Mouse (Mus musculus) layer of hippocampus, postnatal 36 days (tissue): ENCODE measurements around the gene Vsnl1. TPM values are rescaled to one million over a fixed set of nuclear protein-coding genes. Genes with fewer than 3 reads are reported as not detected.

Experiments
- DNase-seq, 2 experiments: peaks; one replicate each; pipeline ENCODE4 v3.0.0; 2022
- total RNA-seq, 2 experiments: library from RNA; stranded (reverse); gene quantifications; 2 replicates each; pipeline ENCODE4 v1.2.3; 2021

Gene Vsnl1
- total RNA-seq = 100 to 1,000 TPM; 382 to 418 TPM

DNA sequence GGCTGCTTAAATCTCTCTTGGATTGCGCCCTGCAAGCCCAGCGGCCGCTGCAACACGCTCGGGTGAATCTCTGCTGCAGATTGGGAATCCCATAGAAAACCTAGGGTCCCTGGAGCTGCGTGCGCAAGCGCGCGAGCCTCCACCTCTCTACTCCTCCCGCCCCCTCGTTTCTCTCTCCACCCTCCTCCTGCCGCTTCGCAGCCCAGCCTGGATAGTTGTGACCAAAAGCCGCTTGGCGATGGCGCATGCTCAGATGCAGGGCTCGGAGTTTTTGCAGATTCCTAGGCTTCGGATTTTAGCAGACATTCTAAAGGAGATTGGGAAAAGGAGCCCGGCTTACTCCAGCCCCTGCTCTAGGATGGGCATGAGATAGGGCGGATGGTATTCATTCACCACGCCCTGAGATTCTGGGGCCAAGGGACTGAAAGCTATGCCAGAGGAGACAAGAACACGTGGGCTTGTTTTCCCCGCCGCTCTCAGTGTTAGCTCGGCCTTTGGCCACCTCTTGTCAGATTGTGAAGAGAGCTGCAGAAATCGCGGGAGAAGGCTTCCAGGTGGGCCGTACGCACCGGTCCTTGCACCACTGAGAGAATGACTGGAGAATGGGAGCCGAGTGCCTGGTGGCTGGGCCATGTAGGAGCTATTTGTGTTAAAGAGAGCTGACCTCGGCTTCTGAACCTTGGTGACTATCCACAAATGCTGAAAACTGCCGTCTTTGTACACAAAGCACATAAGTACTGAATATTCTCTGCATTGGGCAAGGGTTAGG lies at the start of gene Vsnl1:
TSS of gene Vsnl1 (minus strand) at position 117 of the 769 bp plus-strand sequence.
- peak; percentile 87 to 90 for DNase-seq

DNA sequence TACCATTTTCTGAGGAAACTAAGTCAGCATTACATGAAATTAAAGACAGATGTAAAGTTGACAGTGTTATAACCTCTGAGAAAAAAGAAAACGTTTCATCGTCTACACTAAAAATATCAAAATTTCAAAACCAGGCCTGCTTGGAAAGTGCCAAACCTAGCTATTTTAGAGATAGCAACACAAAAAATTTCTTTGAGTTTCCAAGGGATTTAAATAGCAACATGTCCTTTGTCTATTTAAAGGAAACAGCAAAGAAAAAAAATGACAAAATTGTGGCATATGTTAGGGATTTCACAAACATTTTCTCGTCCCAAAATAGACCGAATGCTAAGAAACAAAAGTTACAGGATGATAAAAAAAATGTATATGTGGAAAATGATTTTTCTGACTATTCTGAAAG lies 20.2 kb upstream of the Vsnl1 start:
- no peak for DNase-seq

DNA sequence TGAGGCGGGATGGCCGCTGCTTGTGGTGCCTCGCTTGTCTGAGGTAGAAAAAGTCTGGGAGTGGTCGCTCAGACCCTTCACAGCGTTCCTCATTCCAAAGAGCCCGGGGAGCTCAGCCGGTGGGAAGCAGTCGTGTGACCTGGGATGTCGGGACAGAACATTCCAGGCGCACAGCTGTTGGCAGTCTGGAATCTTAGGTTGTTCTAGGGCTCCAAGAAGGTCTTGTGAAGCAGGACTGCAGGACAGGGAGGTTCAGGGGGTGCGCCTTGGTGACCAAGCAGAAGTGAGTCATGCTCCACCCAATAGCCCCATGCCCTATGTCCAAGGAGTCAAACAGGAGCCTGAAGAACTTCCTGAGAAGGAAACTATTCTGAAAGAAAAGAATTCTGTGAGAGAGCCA lies 19.8 kb upstream of the Vsnl1 start:
- no peak for DNase-seq

DNA sequence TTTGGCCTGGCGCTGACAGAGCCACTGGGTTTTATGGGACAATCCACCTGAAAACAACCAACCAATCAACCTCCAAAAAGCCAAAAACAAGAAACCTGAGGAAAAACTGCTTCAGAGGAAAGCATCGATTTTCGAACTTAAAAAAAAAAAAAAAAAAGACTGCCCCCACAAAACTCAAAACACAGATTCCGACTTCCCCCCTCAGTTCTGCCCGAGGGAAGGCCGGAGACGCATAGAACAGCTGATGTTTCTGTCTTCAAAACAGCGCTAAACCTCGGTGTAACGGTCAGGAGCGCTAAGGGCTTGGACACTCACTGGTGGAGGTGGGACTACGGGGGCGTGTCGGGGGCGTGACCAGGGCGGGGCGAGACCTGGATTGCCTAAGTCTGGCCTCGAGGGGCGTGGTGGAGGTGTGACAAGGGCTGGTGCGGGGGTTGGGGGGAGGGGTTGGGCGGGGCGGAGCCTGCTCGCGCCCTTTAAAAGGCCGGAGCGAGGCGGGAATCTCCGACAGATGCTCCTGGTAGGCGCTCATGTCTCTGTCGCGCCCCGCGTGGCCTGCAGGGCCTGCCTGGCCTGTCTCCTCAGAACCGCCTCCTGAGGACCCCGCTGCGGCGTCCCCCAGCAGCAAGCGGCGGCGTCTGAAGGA lies 19.3 kb upstream of the Vsnl1 start, which contains the start of gene Rad51ap2:
TSS of gene Rad51ap2 (plus strand) at position 531 of the 646 bp plus-strand sequence.
- peak; percentile 82 to 83 for DNase-seq

DNA sequence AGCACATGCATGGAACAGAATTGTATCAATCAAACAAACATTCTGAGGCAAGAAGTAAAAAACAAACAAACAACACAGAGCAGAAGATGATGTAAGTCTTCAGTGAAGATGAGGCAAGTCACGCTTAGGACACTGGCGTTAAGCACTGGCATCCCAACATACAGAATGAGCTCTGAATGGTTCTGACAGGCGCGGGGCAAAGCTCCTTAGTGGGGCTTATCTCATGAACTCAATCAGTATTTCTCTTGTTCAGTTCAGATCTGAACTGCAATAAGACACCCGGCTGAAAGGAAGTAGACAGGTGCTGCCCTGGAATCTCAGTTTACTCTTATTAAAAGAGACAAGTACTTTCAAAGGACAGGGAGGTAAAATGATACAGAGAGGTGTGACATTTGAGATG lies 17.7 kb upstream of the Vsnl1 start:
- no peak for DNase-seq

DNA sequence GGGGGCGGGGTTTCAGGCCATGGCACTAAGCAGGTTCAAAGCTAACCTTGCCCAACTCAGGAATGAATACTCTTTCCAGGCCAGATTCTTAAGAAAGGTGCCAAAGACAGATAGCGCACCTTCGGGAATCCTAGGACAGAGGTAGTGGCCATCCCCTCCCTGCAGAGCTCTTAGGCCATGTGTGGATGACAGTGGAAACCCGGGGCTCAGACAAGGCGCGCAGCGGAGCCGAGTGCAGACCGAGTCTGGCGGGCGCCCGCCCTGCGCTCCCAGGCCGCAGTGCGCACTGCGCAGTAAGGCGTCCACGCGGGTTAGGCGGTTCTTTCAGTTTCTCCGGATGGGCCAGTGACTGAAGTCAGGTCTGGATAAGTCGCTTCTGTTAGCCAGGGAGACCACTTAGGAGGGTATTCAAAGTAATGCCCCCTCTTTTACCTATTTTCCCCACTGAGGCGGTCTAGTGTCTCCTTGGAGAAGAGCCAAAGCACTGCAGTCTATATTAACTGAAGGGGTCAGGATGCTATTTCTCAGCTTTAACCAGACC lies 1.6 kb upstream of the Vsnl1 start:
- DNase-seq = no peak

DNA sequence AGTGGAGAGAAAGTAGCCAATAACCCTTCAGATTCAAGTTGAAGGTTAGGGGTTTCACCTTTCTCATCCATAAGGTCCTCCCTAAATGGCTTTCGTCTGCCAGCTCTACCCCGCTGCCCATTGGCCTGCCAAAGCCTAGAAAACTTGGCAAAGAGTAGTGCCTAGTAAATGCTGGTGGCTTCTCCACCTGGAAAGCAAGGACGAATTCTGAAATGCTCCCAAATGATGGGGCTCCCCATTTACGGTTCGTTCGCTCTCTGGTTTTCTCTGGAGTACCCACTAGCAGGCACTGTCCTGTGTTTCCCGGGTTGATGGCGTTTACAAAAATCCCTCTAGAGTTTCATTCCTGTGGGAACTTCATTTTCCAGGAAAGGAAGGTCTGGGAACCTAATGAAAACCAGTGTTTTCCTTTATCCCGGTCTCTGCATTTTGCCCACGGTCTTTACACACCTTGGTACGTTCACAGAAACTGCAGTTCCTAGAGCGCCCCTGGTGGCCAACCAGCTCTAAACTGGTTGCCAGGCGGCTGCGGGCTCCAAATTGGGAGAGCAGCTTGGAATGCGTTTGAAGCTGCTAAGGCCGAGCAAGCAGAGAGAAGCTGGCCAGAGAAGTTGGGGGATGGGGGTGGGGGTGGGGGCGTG lies 973 bp upstream of the Vsnl1 start:
- DNase-seq = peak; percentile 73 to 79

DNA sequence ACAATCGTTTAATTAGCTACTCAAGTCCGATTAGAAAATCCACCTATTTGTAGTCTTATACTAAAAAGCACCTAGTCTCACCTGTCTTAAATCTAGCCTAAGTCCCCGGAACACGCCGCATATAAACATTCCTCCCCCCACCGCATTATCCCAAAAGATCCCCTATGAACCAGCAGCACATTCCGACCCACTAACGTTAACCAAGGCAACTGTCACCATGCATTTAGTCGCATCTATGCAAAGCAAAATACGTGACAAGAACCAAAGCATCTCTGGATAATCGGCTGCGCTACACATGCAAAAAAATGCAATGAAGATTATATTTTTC lies 426 bp downstream of the Vsnl1 start:
- DNase-seq = peak; percentile 26 to 34

DNA sequence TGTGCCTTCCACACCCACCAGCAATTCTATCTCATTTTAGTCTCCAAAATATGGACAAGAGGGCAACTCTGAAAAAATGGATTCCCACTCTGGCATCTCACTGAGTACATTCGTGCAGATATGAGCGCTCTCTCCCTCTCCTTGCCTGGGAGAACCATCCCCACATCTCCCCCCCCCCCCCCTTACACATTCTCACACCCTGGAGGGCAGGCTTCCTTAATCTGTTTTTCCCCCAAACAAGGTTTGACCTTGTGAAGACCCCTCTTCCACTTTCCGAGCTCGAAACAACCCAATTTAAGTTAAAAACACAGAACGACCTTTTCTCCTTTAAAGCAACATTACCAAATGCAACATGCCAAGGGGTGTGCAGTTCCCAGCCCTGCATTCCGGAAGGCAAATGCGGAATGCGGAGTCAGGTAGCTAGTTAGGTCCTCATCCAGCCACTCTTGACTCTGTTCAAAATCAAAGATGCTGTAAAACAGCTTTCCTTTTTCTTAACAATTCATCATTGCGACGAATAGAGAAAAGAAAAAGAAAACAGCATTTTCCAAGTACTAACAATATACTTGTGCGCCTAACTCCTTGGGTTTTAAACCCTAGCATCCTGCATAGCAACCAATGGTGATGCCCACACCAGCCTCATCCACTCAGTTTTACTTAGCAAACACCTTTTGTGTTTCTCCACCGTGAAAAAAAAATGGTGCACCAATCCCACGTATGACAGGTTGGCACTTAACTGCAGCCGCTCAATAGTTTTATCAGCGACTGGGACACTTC lies 979 bp downstream of the Vsnl1 start:
- DNase-seq = no peak

DNA sequence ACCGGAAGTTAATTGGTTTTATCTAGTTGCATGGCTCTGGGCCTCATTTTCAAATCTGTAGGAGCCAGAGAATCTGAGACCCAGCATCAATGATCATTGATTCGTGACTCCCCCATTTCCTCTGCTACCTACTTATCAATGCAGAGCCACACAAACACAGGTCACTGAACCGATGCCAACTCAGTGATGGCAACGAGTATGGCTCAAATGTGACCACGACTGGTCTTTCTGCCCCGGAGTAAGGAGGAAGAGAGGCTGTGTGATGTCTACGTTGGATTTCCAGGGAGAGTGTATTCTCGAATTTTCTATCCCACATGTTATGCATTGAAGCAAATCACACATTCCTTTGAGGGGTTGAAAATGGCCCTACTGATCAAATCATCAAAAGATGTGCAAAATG lies 2.0 kb downstream of the Vsnl1 start:
- no peak for DNase-seq

DNA sequence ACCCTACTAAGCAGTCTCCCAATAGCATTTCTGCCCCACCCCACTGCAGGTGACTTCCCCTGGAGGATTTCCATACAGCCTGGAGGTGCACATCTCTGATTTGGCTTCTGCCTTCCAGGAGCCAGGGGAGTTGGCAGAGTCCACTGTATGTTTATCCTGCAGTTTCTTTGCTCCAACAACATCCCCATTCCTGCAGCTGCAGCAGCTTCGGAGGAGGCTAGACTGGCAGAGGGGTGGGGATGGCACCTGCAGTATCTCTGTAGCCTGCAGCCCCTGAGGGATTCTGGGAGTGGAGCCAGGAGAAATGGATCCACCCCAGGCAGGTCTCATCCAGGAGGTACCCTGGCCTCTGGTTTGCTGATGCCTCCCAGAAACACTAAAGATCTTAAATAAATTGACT lies 2.7 kb downstream of the Vsnl1 start:
- DNase-seq = no peak

DNA sequence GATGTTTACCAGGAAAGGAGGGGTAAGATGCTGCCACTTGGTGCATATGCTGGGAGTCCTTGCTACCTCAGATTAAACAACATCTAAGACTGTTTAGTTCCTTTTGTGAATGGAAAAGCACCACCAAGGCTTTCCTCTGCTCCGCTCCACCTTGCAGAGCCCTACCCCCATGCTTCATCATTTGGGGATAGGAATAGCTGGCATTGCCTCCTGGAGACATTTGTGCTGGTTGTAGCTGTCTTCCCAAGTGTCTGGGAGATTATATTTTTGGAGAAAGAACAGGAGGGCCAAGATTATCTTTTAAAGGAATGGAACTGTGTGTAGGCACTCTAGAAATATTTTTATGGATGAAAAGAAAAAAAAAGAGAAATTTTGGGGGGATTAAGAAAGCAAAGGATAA lies 3.3 kb downstream of the Vsnl1 start:
- no peak for DNase-seq

DNA sequence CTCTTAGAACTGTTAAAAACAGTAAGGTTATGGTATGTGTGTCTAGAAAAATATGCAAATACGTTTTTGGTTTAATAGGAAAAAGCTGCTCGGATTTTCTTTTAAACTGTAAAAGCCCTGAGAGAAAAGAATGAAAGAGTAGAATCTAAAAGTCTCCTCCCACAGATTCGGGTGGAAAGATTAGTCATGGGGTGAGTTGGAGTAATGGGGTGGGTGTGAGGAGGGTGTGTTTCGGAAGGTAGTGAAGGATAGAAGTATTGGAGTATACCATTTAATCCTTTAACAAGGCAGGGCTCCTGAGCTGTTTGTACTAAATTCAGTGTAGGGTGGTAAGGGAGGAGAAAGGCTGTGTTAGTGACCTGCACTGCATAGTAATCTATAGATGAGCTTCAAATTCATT lies 9.0 kb downstream of the Vsnl1 start:
- DNase-seq = no peak

DNA sequence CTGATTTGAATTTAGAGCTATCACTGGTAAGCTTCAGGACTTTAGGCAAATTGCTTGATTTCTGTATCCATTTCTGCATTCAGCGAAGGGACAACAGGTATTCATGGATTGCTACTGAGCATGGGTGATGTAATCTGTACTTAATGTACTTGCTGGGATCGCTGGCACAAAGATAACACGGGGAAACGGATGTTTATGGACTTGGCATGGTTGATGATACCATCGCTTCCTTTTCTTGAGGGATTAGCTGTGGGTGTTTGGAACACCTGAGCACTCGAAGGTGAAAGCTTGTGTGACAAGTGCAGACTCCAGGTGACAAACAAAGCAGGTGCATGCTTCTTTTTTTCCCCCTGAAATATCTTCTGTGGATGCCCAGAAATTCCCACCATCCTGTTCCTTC lies 18.3 kb downstream of the Vsnl1 start:
- no peak for DNase-seq

DNA sequence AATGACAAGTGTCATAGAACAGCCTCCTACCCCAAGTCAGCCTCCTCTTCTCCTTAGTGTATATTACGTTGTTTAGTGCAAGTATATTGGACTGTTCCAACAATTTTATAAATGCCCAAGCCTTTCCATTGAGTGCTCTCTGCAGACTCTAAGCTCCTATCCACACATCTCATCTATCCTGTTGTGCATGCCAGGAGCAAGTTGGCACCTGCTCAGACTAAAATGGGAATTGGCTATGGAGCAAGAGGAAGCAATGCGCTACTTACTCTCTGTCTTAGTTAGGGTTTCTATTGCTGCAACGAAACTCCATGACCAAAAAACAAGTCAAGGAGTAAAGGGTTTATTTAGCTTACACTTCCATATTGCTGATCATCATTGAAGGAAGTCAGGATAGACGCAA lies 28.7 kb downstream of the Vsnl1 start:
- DNase-seq = no peak

DNA sequence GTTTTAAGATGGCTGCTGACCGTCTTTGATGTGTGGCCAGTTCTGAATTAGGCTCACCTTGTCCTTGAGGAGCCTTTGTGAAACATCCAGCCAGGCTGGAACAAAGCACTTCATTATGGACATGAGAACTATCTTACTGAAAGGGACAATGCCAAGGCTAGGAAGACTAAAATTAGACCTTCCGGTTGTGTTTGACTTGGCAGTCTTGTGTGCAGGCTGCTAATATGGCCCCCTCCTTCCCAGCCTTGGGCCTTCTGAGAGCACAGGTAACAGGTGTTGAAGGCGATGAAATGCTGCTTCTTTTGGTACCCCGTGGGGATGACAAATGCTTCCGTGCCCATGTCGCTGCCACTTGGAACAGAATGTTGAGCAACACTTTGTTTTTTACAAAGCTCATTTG lies 37.6 kb downstream of the Vsnl1 start:
- no peak for DNase-seq

DNA sequence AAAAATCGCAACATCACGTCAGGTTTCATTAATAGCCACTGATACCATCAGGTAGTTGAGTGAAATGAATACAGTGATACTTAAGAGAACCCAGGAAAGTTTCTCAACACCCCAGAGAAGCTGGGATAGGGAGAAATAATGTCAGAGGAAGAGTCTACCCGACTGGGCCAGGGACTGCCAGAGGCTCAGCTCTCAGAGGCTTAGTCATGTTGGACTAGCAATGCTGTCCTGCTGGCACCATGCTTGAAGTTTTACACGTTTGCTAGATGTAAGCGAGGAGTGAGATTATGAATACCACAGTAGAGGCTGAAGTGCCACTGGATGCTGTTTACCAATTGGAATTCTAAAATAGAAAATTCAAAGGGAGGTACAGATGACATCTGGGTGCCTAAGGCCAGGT lies 39.4 kb downstream of the Vsnl1 start:
- no peak for DNase-seq

DNA sequence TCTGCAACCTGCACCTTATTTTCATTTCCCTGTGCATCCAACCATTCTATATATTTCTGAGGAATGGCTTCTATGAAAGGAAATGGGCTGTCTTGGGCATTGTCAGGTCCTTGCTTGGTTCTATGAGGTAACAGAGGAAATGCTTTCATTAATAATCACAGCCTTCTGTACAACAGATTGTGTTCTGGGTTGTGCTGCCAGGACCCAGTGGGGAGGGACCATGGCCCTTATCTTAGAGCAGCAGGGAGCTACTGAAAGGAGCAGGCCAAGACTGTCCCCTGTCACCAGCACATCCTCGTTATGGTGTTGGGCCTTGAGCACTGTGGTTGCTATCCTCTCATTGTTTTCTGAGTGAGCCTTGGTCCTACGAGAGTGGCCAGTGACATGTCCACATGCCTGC lies 40.9 kb downstream of the Vsnl1 start:
- no peak for DNase-seq

DNA sequence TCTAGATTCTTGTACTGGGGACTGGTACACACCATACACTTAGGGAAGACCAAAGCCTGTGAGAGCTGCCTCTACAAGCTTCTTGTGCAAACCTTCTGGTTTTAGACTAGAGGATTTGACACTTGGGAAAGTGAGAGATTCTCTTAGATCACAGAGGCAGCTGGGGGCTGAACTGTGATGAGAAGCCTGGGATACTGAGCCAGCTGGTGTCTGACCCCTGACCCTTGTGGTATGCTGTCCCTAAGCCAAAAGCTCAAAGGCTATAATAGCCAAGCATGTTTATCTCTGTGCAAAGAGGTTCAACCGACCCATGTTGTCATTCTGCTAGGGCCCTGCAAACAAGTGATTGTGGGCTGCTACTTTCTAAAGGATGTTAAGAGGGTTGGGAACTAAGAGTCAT lies 43.9 kb downstream of the Vsnl1 start:
- no peak for DNase-seq

DNA sequence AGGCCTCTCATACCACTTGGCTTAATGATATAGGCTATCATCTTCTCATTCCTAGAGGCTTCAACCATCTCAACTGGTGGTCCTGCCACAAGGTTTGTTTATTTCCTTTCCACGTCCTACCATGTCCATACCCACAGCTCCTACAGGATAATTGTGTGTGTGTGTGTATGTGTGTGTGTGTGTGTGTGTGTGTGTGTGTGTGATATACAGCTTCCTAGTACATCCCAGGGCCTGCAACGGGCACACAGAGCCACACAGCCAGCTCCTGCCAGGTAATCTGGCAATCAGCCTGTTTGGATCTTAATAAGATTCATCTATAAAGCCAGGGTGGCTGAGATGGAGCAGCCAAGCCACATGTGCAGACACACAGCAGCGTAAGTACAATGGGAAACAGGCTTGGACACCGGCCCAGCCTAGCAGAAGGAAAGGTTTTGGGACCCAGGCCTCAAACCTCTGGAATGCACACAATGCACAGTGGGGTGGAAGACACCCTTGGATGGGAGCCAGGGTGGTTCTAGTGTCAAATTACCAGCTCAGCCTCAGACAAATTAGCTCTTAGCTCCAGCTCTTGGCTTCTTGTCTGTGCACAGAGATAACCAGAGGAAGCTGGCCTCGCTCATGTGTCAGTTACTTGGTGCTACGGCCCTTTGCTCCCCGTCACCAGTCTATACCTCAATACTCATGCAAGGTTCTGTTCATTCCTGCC lies 45.0 kb downstream of the Vsnl1 start:
- DNase-seq = no peak

DNA sequence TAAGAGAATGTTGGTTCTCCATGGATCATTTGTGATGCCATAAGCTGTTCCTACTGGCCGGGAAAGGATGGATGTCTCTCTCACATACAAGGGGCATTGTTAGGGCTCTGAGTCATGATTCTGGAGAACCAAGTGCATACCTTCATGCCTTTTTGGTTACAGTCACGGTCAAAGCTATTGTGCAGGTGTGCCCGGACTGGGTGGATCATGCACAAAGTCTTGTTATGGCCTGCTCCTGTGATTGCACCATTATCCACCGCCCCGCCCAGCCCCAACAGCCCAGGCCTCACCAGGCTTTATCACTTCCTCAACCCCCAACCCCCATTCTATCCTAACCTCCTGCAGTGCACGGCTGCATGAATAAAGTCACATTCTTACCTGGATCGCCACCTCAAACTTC lies 47.3 kb downstream of the Vsnl1 start:
- no peak for DNase-seq

DNA sequence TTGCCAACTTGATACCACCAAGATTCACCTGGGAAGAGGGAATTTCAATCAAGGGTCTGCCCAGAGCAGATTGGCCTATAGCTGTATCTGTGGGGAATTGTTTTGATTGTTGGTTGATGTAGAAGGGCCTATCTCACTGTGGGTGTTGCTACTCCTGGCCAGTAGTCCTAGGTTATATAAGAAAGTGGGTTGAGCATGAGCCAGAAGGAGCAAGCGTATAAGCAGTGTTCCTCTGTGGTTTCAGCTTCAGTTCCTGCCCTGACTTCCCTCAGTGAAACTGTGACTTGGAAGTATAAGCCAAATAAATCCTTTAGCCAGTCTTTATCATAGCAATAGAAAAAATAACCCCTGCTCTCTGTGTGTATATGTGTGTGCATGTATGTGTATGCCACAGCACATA lies 51.7 kb downstream of the Vsnl1 start:
- DNase-seq = no peak
